Mouse (Mus musculus): ENCODE results near the gene H2-Oa.

DNA sequence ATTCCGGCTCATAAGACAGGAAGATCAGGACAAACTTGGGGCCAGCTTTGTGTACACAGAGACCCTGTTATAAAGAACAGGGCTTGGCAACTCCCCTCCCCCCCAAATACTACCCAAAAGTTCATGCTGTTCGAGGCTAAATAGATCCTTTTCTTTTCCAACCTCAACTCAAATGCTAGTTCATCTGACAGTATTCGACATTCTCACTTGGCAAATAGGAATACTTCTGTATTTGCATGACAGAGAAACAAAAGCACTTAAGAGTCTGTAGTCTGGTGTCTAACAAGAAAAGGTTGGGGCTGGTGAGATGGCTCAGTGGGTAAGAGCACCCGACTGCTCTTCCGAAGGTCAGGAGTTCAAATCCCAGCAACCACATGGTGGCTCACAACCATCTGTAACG, 16.3 kb downstream of the H2-Oa start:
- TF ChIP-seq TAL1 (IDR thresholded peaks at IDR 0.05; ENCODE audit: low read length) (no peak), GATA1 (IDR thresholded peaks at IDR 0.05; ENCODE audit: low read length) (no peak)
